Mouse (Mus musculus) forebrain, embryonic 11.5 days (tissue): ENCODE measurements at regions not wholly inside any gene's neighbourhood (a gene's known extent, or its start where the extent isn't known, plus 50 kb on each side); places are given as distances from the start of the nearest gene placed in this dataset.

Source experiments
- ATAC-seq: fragments of 200-750 bp; cut with Nextera tagmentation; replicated peaks from 2 replicates; pipeline ENCODE4 v1.8.0; 2017; ENCODE audit warnings: moderate TSS enrichment; ENCODE audit not compliant: low FRiP score
- DNase-seq: peaks from one replicate; pipeline ENCODE4 v3.0.0-alpha.2; 2017; ENCODE audit warnings: low spot score
- H3K27ac ChIP-seq: fragments of 300-500 bp; sonication (generic); 2 replicates; pipeline ENCODE4 v1.5.1; 2014; ENCODE audit warnings: low read depth, low read length
- H3K27me3 ChIP-seq: fragments of 300-500 bp; sonication (generic); 2 replicates; pipeline ENCODE4 v1.6.1; 2014; ENCODE audit warnings: mild to moderate bottlenecking, low read length, mixed read lengths; ENCODE audit not compliant: control insufficient read depth, insufficient read depth
- H3K36me3 ChIP-seq: fragments of 300-500 bp; sonication (generic); 2 replicates; pipeline ENCODE4 v1.6.1; 2014; ENCODE audit warnings: mild to moderate bottlenecking, low read length, moderate library complexity, mixed read lengths; ENCODE audit not compliant: control insufficient read depth, insufficient read depth
- H3K4me1 ChIP-seq: fragments of 300-500 bp; sonication (generic); replicated peaks from 2 replicates; pipeline ENCODE4 v1.6.1; 2014; ENCODE audit warnings: low read length, mixed read lengths; ENCODE audit not compliant: control insufficient read depth, insufficient read depth
- H3K4me2 ChIP-seq: fragments of 300-500 bp; sonication (generic); 2 replicates; pipeline ENCODE4 v1.6.1; 2014; ENCODE audit warnings: low read depth, mild to moderate bottlenecking, low read length, moderate library complexity, mixed read lengths; ENCODE audit not compliant: severe bottlenecking
- H3K4me3 ChIP-seq: fragments of 300-500 bp; sonication (generic); 2 replicates; pipeline ENCODE4 v1.5.1; 2014; ENCODE audit warnings: low read depth, low read length
- H3K9ac ChIP-seq: fragments of 300-500 bp; sonication (generic); 2 replicates; pipeline ENCODE4 v1.6.1; 2014; ENCODE audit warnings: low read length
- H3K9me3 ChIP-seq: fragments of 300-500 bp; sonication (generic); 2 replicates; pipeline ENCODE4 v1.6.1; 2016; ENCODE audit warnings: low read length, mixed read lengths; ENCODE audit not compliant: control insufficient read depth
- WGBS: fragments of 180-500 bp; shearing (Covaris S2); extraction: QIAGEN DNeasy Blood & Tissue Kit; methylation state at CpG from one replicate; pipeline ENCODE4 v1.1.7; 2014; 5-methylcytosine and 5-hydroxymethylcytosine counted together

GRCm38 (mm10) chr6:147199955-147200354 is 64.0 kb downstream of the Pthlh start:
- H3K4me1 ChIP-seq: no peaks in the 10 kb centered on the region
- no peaks in the 10 kb centered on the region for H3K9me3 ChIP-seq
- H3K27me3 ChIP-seq: no peaks in the 10 kb centered on the region
- H3K4me2 ChIP-seq: no peak overlapping the region
- WGBS: 84% methylated on average over 7 of the region's 7 CpGs
- H3K27ac ChIP-seq: no peak overlapping the region
- no peak for ATAC-seq
- H3K9ac ChIP-seq: no peak overlapping the region
- no peaks in the 10 kb centered on the region for H3K36me3 ChIP-seq
- no peak overlapping the region for H3K4me3 ChIP-seq
- no peak for DNase-seq

- H3K9ac ChIP-seq: no peak overlapping the region
- H3K4me3 ChIP-seq: no peak overlapping the region
- H3K4me2 ChIP-seq: no peak overlapping the region
- H3K27ac ChIP-seq: no peak overlapping the region
- DNase-seq (no peak), ATAC-seq (no peak)
- H3K27me3 ChIP-seq: no peaks in the 10 kb centered on the region
- no peaks in the 10 kb centered on the region for H3K9me3 ChIP-seq
- no peaks in the 10 kb centered on the region for H3K36me3 ChIP-seq
- no peaks in the 10 kb centered on the region for H3K4me1 ChIP-seq
Measured at GRCm38 (mm10) chr6:147199411-147199810, 64.6 kb downstream of the Pthlh start.

- 62% methylated on average over 4 of the region's 4 CpGs for WGBS
Measured at GRCm38 (mm10) chr6:147196432-147196831, 67.6 kb downstream of the Pthlh start.

GRCm38 (mm10) chr6:147195277-147195676 is 68.7 kb downstream of the Pthlh start:
- no peaks in the 10 kb centered on the region for H3K4me1 ChIP-seq
- no peak overlapping the region for H3K27ac ChIP-seq
- no peak overlapping the region for H3K9ac ChIP-seq
- no peak overlapping the region for H3K4me3 ChIP-seq
- no peak overlapping the region for H3K4me2 ChIP-seq
- H3K36me3 ChIP-seq: no peaks in the 10 kb centered on the region
- no peaks in the 10 kb centered on the region for H3K27me3 ChIP-seq
- WGBS: 88% methylated on average over 4 of the region's 4 CpGs
- DNase-seq: no peak
- H3K9me3 ChIP-seq: no peaks in the 10 kb centered on the region
- no peak for ATAC-seq

More at GRCm38 (mm10) chr6:147196432-147196831, 67.6 kb downstream of the Pthlh start:
- Histone ChIP-seq H3K36me3 (no peaks in the 10 kb centered on the region), H3K4me3 (no peak overlapping the region), H3K4me1 (no peaks in the 10 kb centered on the region), H3K27me3 (no peaks in the 10 kb centered on the region), H3K9me3 (no peaks in the 10 kb centered on the region), H3K4me2 (no peak overlapping the region), H3K9ac (no peak overlapping the region), H3K27ac (no peak overlapping the region)
- ATAC-seq (no peak), DNase-seq (no peak)

- Histone ChIP-seq H3K4me3 (no peak overlapping the region), H3K4me2 (no peak overlapping the region), H3K36me3 (no peaks in the 10 kb centered on the region), H3K27me3 (no peaks in the 10 kb centered on the region), H3K27ac (no peak overlapping the region), H3K9ac (no peak overlapping the region), H3K4me1 (no peaks in the 10 kb centered on the region), H3K9me3 (no peaks in the 10 kb centered on the region)
- no peak for DNase-seq
- ATAC-seq: no peak
- WGBS: 80% methylated on average over 5 of the region's 5 CpGs
Measured at GRCm38 (mm10) chr6:147187710-147188109, 76.3 kb downstream of the Pthlh start.

GRCm38 (mm10) chr6:147178276-147178675 is 85.7 kb downstream of the Pthlh start:
- H3K4me2 ChIP-seq: no peak overlapping the region
- no peak overlapping the region for H3K27ac ChIP-seq
- no peak overlapping the region for H3K9ac ChIP-seq
- no peak overlapping the region for H3K4me3 ChIP-seq
- DNase-seq: no peak
- WGBS: 56% methylated on average over 7 of the region's 7 CpGs
- peak; percentile 82 for ATAC-seq
- H3K4me1 ChIP-seq: 0 out of 2 replicates have a peak, but pooled peaks cover 4% of the 10 kb centered on the region
- H3K9me3 ChIP-seq: no peaks in the 10 kb centered on the region
- no peaks in the 10 kb centered on the region for H3K27me3 ChIP-seq
- no peaks in the 10 kb centered on the region for H3K36me3 ChIP-seq

GRCm38 (mm10) chr6:147176176-147176575 is 85.0 kb downstream of the Klhl42 start:
- Histone ChIP-seq H3K27me3 (no peaks in the 10 kb centered on the region), H3K9ac (no peak overlapping the region), H3K4me2 (no peak overlapping the region), H3K27ac (no peak overlapping the region), H3K4me1 (0 out of 2 replicates have a peak, but pooled peaks cover 4% of the 10 kb centered on the region), H3K4me3 (no peak overlapping the region), H3K9me3 (no peaks in the 10 kb centered on the region), H3K36me3 (no peaks in the 10 kb centered on the region)
- DNase-seq: no peak
- WGBS: 63% methylated on average over 1 of the region's 1 CpGs
- no peak for ATAC-seq
